Mouse (Mus musculus): ENCODE data around the gene Olfr815.

GRCm38 (mm10) chr10:129949000-129949399, 43.3 kb upstream of the Olfr815 start, which contains the start of gene Olfr818:
- TF ChIP-seq EP300 (IDR thresholded peaks at IDR 0.05; ENCODE audit: low read depth) = no peak
- no peak for TF ChIP-seq CTCF (IDR thresholded peaks at IDR 0.05; ENCODE audit: low read depth)

All from liver, embryonic 14.5 days (tissue).